Mouse (Mus musculus) intestine, postnatal 0 days (tissue): ENCODE measurements at regions not wholly inside any gene's neighbourhood (a gene's known extent, or its start where the extent isn't known, plus 50 kb on each side); places are given as distances from the start of the nearest gene placed in this dataset.

ENCODE experiments used
- ATAC-seq: fragments of 200-750 bp; cut with Nextera tagmentation; 2 replicates; pipeline ENCODE4 v1.8.0; 2017; ENCODE audit warnings: mild to moderate bottlenecking, moderate TSS enrichment, moderate library complexity
- H3K27ac ChIP-seq: fragments of 300-500 bp; sonication (generic); 2 replicates; pipeline ENCODE4 v1.5.1; 2014; ENCODE audit warnings: mild to moderate bottlenecking, low read depth, low read length, moderate library complexity
- H3K27me3 ChIP-seq: fragments of 300-500 bp; sonication (generic); replicated peaks from 2 replicates; pipeline ENCODE4 v1.6.1; 2014; ENCODE audit warnings: low read length, mixed read lengths; ENCODE audit not compliant: control insufficient read depth, insufficient read depth
- H3K36me3 ChIP-seq: fragments of 300-500 bp; sonication (generic); 2 replicates; pipeline ENCODE4 v1.6.1; 2014; ENCODE audit warnings: mild to moderate bottlenecking, moderate library complexity; ENCODE audit not compliant: control insufficient read depth, insufficient read depth
- H3K4me1 ChIP-seq: fragments of 300-500 bp; sonication (generic); replicated peaks from 2 replicates; pipeline ENCODE4 v1.6.1; 2014; ENCODE audit warnings: antibody characterized with exemption, low read length, mixed read lengths; ENCODE audit not compliant: control insufficient read depth, insufficient read depth
- H3K4me2 ChIP-seq: fragments of 300-500 bp; sonication (generic); replicated peaks from 2 replicates; pipeline ENCODE4 v1.6.1; 2014; ENCODE audit warnings: low read depth, mild to moderate bottlenecking, moderate library complexity
- H3K4me3 ChIP-seq: fragments of 300-500 bp; sonication (generic); 2 replicates; pipeline ENCODE4 v1.5.1; 2014; ENCODE audit warnings: low read depth, low read length
- H3K9ac ChIP-seq: fragments of 300-500 bp; sonication (generic); 2 replicates; pipeline ENCODE4 v1.6.1; 2014; ENCODE audit warnings: mild to moderate bottlenecking, low read depth, low read length
- H3K9me3 ChIP-seq: fragments of 300-500 bp; sonication (generic); 2 replicates; pipeline ENCODE4 v1.6.1; 2016; ENCODE audit warnings: mixed run types; ENCODE audit not compliant: control insufficient read depth
- CTCF ChIP-seq: sonication (generic); IDR thresholded peaks from 2 replicates; pipeline ENCODE4 v1.5.1; 2016; ENCODE audit warnings: low read depth, mild to moderate bottlenecking, control low read depth, antibody characterized with exemption, moderate library complexity
- WGBS: fragments of 180-500 bp; shearing (Covaris S2); extraction: QIAGEN DNeasy Blood & Tissue Kit; methylation state at CpG from one replicate; pipeline ENCODE4 v1.1.7; 2014; 5-methylcytosine and 5-hydroxymethylcytosine counted together

DNA sequence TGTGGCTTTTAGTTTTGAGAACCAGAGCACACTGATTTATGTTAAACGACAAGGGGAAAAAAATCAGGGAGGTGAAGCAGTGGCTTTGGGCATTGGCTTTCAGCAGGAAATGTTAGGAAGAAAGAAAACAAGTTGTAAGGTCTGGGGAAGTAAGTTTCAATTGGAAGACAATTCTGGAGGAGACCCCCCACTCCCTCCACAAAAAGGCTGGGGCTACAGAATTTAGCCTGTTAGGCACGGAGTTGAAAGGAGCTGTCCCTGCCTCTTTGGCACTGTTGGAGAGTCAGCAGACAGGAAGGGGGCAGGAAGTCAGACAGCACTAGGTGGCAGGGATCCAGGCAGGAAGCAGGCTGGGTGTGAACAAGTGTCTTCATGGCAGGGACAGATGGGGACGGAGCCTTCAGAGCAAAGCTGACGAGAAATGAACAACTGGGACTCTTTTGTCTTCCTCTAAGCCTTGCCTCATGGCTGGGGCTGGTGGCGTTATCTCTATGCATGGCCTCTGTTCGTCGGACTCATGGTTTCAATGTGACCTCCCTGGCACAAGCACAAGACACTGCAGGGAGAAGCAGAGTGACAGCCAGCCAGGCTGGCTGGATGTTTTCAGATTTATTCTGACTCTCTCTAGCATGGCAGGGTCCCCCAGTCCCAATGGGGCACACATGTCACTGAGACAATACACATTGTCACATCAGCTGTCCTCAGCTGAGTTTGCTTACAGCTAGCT lies 338.0 kb downstream of the 1500009L16Rik start:
- H3K4me2 ChIP-seq = no peak overlapping the region

DNA sequence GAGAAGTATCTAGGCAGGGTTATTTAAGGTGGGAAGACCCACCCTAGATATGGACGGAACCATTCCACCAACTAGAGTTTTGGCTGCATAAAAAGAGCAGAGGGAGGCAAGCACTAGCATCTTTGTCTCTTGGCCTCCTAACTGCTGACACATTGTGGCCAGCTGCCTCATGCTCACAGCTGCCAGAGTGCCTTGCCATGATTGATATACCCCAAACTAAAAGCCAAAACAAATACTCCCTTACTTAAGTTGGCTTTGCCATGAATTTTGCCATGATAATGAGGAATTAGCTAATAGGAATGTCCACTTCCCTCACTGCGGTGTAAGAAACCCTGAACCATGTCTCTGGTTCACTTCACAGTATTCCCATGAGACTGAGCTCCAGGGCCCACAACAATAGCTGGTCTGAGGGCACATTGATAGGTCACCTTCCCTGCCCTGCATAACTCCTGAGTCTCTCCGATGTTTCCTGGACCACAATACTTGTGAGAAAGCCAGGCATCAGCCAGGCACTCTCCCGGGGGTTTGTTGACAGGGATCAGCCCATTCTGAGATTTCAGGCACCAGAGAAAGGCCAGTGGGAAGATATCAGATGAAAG lies 344.5 kb downstream of the 1500009L16Rik start:
- no peak overlapping the region for H3K9ac ChIP-seq
- H3K4me3 ChIP-seq = no peak overlapping the region

More for the DNA sequence above, 338.0 kb downstream of the 1500009L16Rik start:
- Histone ChIP-seq H3K9me3 (no peaks in the 10 kb centered on the region), H3K27me3 (no peaks in the 10 kb centered on the region), H3K4me3 (no peak overlapping the region), H3K27ac (no peak overlapping the region), H3K4me1 (no peaks in the 10 kb centered on the region; the same call in 1 of the 2 replicates), H3K36me3 (no peaks in the 10 kb centered on the region), H3K9ac (no peak overlapping the region)
- ATAC-seq = no peak
- TF ChIP-seq CTCF = no peak
- WGBS = 39% methylated on average over 7 of the region's 7 CpGs

DNA sequence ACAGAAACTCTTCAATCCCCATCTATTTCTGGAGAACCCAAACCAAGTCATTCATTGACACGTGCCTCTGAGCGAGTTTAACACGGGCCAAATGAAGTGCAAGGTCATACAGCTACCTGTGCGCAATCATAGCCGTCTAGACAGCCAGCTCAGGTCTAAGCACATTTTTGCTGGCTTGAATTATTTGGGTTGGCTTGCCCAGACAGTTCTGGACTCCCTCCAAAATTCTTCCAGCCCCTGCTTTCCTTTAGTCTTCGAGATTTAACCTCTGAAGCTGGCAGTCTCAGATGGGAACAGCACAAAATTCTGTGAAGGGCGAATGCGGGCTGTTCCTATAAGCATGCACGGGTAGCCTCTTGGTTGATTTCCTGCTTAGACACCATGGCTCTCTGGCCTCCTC lies 347.1 kb downstream of the 1500009L16Rik start:
- Histone ChIP-seq H3K4me3 (no peak overlapping the region), H3K9ac (no peak overlapping the region), H3K27me3 (no peaks in the 10 kb centered on the region), H3K4me1 (no peaks in the 10 kb centered on the region), H3K4me2 (no peak overlapping the region), H3K36me3 (no peaks in the 10 kb centered on the region), H3K27ac (no peak overlapping the region), H3K9me3 (no peaks in the 10 kb centered on the region)
- no peak for TF ChIP-seq CTCF
- no peak for ATAC-seq
- WGBS = 79% methylated on average over 9 of the region's 9 CpGs

More for the DNA sequence above, 344.5 kb downstream of the 1500009L16Rik start:
- no peak for TF ChIP-seq CTCF
- Histone ChIP-seq H3K9me3 (no peaks in the 10 kb centered on the region), H3K4me1 (no peaks in the 10 kb centered on the region), H3K27ac (no peak overlapping the region), H3K36me3 (no peaks in the 10 kb centered on the region), H3K27me3 (no peaks in the 10 kb centered on the region), H3K4me2 (no peak overlapping the region)
- ATAC-seq = no peak
- WGBS = 59% methylated on average over 4 of the region's 4 CpGs

DNA sequence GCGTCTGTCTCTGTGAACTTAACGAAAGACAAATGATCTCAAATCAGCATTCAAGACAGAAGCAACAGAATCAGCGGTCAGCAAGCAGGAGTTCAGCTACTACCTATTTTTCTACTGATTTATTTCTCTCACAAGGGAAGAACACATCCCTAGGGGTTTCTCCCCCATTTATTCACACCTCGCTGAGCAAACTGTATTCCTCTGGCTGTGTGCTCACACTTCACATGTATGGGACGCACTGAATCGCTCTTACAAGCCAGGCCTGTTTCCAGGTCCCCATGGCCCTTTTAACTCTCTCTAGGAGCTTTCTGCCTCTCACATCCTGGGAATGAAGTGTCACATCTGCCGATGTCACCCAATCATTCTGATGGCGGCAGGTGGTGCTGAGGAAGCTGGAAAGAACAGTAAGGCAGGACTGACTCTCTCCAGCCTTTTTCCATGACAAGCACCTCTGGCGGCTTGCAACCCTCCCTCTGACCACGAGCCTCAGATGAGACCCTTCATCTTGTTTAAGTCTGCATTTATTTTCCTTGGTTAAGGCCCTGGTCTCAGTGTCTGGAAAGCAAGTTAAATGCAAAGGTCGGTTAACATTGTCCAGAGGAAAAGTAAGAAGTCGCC lies 350.3 kb downstream of the 1500009L16Rik start:
- H3K27me3 ChIP-seq = no peaks in the 10 kb centered on the region
- H3K4me2 ChIP-seq = no peak overlapping the region
- no peaks in the 10 kb centered on the region for H3K4me1 ChIP-seq
- H3K36me3 ChIP-seq = no peaks in the 10 kb centered on the region
- no peaks in the 10 kb centered on the region for H3K9me3 ChIP-seq
- no peak overlapping the region for H3K9ac ChIP-seq
- no peak for TF ChIP-seq CTCF
- H3K4me3 ChIP-seq = no peak overlapping the region
- no peak for ATAC-seq
- WGBS = 76% methylated on average over 12 of the region's 12 CpGs
- no peak overlapping the region for H3K27ac ChIP-seq

DNA sequence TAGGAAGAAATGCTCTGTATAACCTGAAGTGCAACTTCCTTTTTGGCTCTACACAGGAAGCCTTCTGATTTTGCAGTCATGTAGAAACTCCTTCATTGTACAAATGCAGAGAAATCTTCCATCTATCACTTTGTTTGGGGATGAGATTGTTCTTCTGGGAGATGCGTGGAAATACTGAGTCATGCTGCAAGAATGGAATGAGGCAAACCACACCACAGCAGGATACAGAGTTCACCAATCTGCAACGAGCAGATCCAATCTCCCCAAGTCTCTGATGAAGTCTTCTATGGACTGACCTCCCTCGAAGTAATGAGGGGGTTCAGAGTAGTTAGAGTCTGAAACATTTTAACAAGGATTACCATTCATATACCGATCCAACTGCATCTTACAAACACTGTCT lies 352.9 kb downstream of the 1500009L16Rik start:
- H3K27me3 ChIP-seq = no peaks in the 10 kb centered on the region
- no peaks in the 10 kb centered on the region for H3K36me3 ChIP-seq
- ATAC-seq = no peak
- no peaks in the 10 kb centered on the region for H3K9me3 ChIP-seq
- H3K4me2 ChIP-seq = no peak overlapping the region
- WGBS = 63% methylated on average over 4 of the region's 4 CpGs
- no peak overlapping the region for H3K4me3 ChIP-seq
- H3K9ac ChIP-seq = no peak overlapping the region
- H3K4me1 ChIP-seq = no peaks in the 10 kb centered on the region
- TF ChIP-seq CTCF = no peak
- H3K27ac ChIP-seq = no peak overlapping the region

DNA sequence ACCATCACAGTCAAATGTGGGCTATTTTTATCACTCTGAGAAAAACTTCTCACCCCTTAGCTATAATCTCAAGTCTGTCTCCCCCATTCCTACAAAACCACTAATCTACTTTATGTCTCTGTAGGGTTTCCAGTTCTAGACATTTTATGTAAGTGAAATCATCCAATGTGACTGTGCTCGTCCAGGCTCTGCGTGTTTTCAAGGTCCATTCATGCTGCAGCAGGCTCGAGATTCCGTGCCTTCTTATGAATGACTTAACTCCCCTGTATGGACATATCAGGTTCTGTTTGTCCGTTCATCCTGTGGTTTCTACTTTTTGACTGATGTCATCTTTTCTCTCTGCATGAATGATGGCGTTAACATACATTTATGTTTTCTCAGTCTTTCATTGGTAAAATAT lies 357.6 kb downstream of the 1500009L16Rik start:
- TF ChIP-seq CTCF = no peak
- Histone ChIP-seq H3K4me1 (no peaks in the 10 kb centered on the region), H3K9me3 (no peaks in the 10 kb centered on the region), H3K9ac (no peak overlapping the region), H3K27ac (no peak overlapping the region), H3K4me3 (no peak overlapping the region), H3K36me3 (no peaks in the 10 kb centered on the region), H3K4me2 (no peak overlapping the region), H3K27me3 (no peaks in the 10 kb centered on the region)
- ATAC-seq = no peak
- 81% methylated on average over 6 of the region's 6 CpGs for WGBS
